Mouse (Mus musculus) duodenum, adult 2 months (tissue): ENCODE measurements around the gene Syt13. TPM values are rescaled to one million over a fixed set of nuclear protein-coding genes. Genes with fewer than 3 reads are reported as not detected.

Experiments
- polyA plus RNA-seq: library from polyadenylated mRNA; depleted of rRNA; stranded (reverse); fragments of >200 nt; gene quantifications from 2 replicates; pipeline ENCODE4 v1.2.3, GENCODE M21; 2012; ENCODE audit warnings: low replicate concordance; rRNA removed

Syt13 gene
- polyA plus RNA-seq = 1.6 and 1.7 TPM in 2 replicates

DNA sequence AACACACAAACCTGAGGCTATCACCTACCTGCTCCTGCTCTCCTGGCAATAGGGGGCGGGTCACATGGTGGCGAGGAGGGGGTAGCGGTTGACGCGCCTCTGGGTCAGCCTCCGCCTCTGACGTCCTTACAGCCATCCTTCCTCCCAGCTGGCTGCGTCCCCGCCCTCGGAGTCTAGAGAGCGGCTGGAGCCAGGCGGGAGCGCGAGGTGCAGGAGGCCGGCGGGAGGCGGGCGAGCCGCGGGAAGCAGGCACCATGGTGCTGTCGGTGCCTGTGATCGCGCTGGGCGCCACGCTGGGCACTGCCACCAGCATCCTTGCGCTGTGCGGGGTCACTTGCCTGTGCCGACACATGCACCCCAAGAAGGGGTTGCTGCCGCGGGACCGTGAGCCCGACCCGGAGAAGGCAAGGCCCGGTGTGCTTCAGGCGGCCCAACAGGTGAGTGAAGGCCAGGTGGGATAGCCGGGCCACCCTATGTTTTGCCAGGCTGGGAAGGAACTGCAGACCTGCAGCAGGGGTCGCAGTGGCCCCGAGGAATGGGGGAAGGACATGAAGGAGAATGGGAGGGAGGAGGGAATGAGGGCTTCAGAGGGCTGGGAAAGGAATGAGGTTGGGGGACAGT, at the start of gene Syt13:
Gene Syt13 (plus strand): TSS at position 166 of the 621 bp plus-strand sequence.

Other genes with a start within 250 kb of the Syt13 start
- 1.7 TPM in 2 replicates for gene Prdm11, start 131.1 kb downstream of the Syt13 start, polyA plus RNA-seq